Mouse (Mus musculus): ENCODE measurements around the gene Retreg1. TPM values are rescaled to one million over a fixed set of nuclear protein-coding genes. Genes with fewer than 3 reads are reported as not detected.

The Retreg1 gene
- polyA plus RNA-seq, 1 experiment from 2014 or later = 7.1 TPM

DNA sequence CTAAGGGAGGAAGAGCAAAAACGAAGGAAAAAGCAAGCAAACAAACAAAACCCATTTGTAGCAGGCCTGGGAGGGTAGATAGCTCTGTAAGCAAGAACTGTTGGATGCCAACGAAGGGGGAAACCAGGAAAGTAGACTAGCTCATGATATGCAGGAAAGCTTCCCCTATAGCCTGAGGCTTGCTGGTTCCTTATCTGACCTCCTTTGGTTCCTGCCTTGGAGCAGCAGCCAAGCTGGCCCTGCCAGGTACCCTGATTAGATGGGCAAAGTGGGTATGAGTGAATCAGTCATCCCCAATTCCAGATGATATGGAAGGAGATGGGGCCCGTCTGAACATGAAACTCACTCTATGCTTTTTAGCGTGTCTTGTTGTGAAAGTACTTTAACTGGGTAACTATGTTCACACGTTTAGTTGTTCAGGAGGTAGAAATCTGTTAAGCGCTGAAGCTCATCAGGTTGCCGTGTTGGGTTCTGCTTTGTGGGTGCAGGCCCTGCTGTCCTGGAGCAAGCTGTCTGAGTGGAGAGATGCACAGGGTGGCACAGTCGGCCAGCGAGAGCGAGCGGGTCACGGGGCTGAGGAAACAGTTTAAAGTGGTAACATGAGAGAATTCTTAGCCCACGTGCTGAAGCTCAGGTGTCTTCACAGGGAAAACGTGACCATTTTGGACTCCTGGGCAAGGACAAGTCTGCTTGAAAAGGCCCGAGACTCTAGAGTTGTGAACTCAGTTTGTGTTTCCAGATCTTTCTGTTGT, 100.6 kb downstream of the Retreg1 start:
- H3K27me3 ChIP-seq (replicated peaks) = no peaks in the 10 kb centered on the region
- H3K36me3 ChIP-seq = no peaks in the 10 kb centered on the region
- 89% methylated on average over 15 of the region's 15 CpGs for WGBS
- no peak for ATAC-seq (ENCODE audit: low FRiP score, low read depth)
- no peaks in the 10 kb centered on the region for H3K4me1 ChIP-seq
- H3K4me2 ChIP-seq (replicated peaks) = no peak overlapping the region
- no peak overlapping the region for H3K9ac ChIP-seq
- no peak overlapping the region for H3K27ac ChIP-seq
- H3K9me3 ChIP-seq = no peaks in the 10 kb centered on the region
- H3K4me3 ChIP-seq = no peak overlapping the region

DNA sequence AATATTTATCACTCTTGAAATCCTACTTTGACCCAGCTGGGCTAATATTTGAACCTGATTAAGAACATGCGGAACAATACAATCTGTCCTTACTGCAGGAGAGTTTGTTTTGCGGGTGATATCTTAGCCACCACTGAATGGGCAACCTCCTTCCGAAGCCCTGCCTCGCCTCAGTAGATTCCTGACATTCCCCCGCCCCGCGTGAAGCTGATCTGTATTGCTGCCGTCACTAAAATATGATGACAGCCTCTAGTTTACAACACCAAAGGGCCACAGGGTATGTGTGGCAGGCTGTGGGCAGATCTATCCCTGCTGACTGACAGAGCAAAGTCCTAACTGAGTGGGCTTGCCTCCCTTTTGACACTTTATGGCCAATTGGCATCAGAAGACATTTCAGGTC, 102.2 kb downstream of the Retreg1 start:
- H3K4me2 ChIP-seq (replicated peaks) = no peak overlapping the region
- H3K36me3 ChIP-seq = no peaks in the 10 kb centered on the region
- WGBS = 84% methylated on average over 8 of the region's 8 CpGs
- no peak for ATAC-seq (ENCODE audit: low FRiP score, low read depth)
- no peak overlapping the region for H3K4me3 ChIP-seq
- no peaks in the 10 kb centered on the region for H3K4me1 ChIP-seq
- H3K27ac ChIP-seq = no peak overlapping the region
- H3K9ac ChIP-seq = no peak overlapping the region
- no peaks in the 10 kb centered on the region for H3K27me3 ChIP-seq (replicated peaks)
- no peaks in the 10 kb centered on the region for H3K9me3 ChIP-seq

DNA sequence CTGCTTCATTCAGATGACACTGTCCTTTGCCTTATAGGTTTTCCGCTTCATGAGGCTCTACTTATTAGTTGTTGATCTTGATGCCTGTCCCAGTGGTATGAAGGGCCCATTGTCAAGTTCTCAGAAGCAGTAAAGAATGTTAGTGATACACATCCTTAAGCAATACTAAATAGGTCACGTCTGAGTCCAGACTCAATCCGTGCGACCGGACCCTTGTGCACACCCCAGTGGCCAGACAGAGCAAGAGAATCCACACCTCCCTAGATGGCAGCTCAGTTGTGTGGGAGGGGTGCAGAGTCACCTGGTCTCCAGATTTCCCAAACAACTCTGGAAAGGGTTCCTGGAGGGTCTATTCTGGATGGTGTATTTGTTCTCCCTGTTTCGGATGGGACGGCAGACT, 103.5 kb downstream of the Retreg1 start:
- 94% methylated on average over 7 of the region's 7 CpGs for WGBS
- H3K9ac ChIP-seq = no peak overlapping the region
- no peak overlapping the region for H3K4me2 ChIP-seq (replicated peaks)
- H3K27me3 ChIP-seq (replicated peaks) = no peaks in the 10 kb centered on the region
- no peaks in the 10 kb centered on the region for H3K4me1 ChIP-seq
- no peak overlapping the region for H3K4me3 ChIP-seq
- H3K9me3 ChIP-seq = no peaks in the 10 kb centered on the region
- no peak for ATAC-seq (ENCODE audit: low FRiP score, low read depth)
- H3K36me3 ChIP-seq = no peaks in the 10 kb centered on the region
- H3K27ac ChIP-seq = no peak overlapping the region

DNA sequence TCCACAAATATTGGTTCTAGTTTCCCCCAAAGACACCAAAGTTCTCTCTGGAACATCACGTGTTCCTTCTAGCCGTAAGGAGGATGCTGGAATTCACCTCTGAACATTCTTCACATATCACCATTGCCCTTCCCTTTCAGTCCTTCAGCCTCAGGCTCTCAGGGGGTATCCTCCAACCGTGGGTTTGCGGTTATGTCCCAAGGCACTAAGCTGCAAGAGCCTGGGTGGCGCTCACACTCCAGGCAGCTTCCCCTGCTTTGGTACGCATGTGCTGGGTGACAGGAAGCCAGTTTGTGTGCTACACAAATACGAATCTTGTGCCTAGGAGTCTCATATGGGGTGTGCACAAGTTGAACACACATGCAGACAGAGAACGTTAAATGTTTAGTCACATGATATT, 104.4 kb downstream of the Retreg1 start:
- Histone ChIP-seq H3K4me1 (no peaks in the 10 kb centered on the region), H3K9ac (no peak overlapping the region), H3K27me3 (replicated peaks) (no peaks in the 10 kb centered on the region), H3K36me3 (no peaks in the 10 kb centered on the region), H3K4me2 (replicated peaks) (no peak overlapping the region), H3K27ac (no peak overlapping the region), H3K9me3 (no peaks in the 10 kb centered on the region), H3K4me3 (no peak overlapping the region)
- ATAC-seq (ENCODE audit: low FRiP score, low read depth) = no peak
- WGBS = 83% methylated on average over 8 of the region's 8 CpGs

DNA sequence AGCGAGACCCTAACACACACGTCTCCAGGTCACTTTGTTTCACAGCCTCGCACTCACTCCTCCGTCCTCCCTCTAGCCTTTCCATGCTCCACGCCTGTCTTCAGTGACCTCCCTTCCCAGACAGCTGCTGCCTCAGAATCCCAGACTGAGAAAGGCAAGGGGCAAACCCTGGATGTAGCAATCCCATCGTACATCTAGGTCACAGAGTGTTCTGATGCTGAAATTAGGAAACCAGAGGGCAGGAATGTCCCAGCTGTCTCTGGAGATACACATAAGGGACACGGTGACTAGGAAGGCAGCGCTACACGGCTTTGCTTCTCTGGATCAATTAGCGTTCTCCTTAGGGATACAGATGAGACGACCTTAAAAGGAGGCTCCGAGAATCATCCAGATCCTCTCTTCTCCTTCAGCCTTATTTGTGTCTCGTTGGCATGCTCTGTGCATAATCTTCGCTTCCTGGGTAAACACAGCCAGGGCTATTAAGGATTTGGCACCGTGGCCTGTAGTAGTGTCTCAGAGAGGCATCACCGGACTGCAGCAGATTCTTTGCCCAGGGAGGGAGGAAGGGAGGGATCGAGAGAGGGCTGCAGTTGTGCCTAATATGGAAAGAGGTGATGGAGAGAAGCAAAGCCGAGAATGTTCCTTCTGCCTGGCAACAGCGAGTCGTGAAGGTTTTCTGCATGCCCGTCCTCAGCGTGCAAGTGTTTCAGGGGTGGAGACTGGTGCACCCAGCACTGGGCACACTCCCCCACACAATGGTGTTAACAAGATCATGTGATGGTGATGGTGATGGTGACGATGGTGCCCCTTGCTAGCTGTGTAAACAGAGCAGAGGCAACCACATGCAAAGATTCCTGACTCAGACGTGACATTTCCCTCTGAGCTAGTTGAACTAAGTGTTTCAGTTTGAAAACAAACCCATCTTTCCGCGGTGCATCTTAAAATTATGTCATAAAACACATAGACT, 105.6 kb downstream of the Retreg1 start:
- Histone ChIP-seq H3K4me3 (no peak overlapping the region), H3K4me2 (replicated peaks) (no peak overlapping the region), H3K36me3 (no peaks in the 10 kb centered on the region), H3K27me3 (replicated peaks) (no peaks in the 10 kb centered on the region), H3K9me3 (no peaks in the 10 kb centered on the region), H3K9ac (no peak overlapping the region), H3K27ac (no peak overlapping the region), H3K4me1 (no peaks in the 10 kb centered on the region)
- no peak for ATAC-seq (ENCODE audit: low FRiP score, low read depth)
- WGBS = 87% methylated on average over 26 of the region's 26 CpGs

DNA sequence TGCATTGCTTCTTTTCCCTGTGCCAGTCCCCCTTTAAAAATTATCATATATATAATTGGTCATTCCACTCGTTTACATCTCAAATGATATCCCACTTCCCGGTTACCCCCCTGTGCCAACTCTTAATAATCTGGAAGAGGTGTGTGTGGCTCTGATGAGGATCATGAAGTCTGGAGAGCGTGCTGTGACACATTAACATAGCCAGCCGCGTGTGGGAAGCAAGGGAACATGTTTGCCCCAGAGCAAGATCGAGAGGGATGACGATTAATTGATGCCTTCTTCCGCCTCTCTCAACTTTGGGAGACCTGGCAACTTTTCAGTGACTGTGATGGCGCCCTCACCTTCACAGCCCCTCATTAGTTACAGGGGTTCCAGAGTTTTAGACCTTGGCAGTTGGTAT, 106.7 kb downstream of the Retreg1 start:
- no peak overlapping the region for H3K27ac ChIP-seq
- 89% methylated on average over 9 of the region's 9 CpGs for WGBS
- H3K4me1 ChIP-seq = no peaks in the 10 kb centered on the region
- H3K9me3 ChIP-seq = no peaks in the 10 kb centered on the region
- H3K27me3 ChIP-seq (replicated peaks) = no peaks in the 10 kb centered on the region
- no peak overlapping the region for H3K9ac ChIP-seq
- H3K4me3 ChIP-seq = no peak overlapping the region
- ATAC-seq (ENCODE audit: low FRiP score, low read depth) = no peak
- H3K36me3 ChIP-seq = no peaks in the 10 kb centered on the region
- H3K4me2 ChIP-seq (replicated peaks) = no peak overlapping the region

DNA sequence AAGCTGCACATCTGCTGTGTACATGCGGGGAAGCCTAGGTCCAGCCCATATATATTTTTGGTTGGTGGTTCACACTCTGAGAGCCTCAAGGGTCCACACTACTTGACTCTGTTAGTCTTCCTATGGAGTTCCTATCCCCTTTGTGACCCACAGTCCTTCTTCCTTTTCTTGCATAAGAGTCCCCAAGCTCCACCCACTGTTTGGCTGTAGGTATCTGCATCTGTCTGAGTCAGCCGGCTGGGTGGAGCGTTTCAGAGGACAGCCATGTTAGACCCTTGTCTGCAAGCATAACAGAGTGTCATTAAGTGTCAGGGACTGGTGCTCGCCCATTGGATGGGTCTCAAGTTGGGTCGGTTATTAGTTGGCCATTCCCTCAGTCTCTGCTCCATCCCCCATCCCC, 107.6 kb downstream of the Retreg1 start:
- no peaks in the 10 kb centered on the region for H3K27me3 ChIP-seq (replicated peaks)
- no peak overlapping the region for H3K9ac ChIP-seq
- H3K4me2 ChIP-seq (replicated peaks) = no peak overlapping the region
- ATAC-seq (ENCODE audit: low FRiP score, low read depth) = no peak
- H3K4me1 ChIP-seq = no peaks in the 10 kb centered on the region
- no peaks in the 10 kb centered on the region for H3K36me3 ChIP-seq
- WGBS = 88% methylated on average over 5 of the region's 5 CpGs
- no peak overlapping the region for H3K4me3 ChIP-seq
- H3K27ac ChIP-seq = no peak overlapping the region
- no peaks in the 10 kb centered on the region for H3K9me3 ChIP-seq

DNA sequence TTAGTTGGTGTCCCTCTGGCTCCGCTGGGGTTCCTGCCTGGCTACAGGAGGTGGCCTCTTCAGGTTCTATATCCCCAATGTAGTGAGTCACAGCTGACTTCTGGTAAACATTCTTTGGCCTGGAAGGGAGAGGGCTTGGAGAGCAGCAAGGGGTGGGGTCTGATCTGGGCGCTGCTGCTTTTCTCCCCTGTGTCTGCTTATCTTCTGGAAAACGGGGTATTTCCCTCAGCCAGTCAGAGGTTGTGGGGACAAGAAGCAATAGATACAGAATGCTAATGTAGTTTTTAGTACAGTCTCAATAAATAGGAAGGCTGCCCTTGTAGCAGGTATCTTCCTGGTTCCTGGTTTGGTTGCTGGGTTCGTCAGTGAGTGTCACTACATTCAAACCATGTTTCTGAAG, 108.1 kb downstream of the Retreg1 start:
- no peaks in the 10 kb centered on the region for H3K36me3 ChIP-seq
- H3K4me2 ChIP-seq (replicated peaks) = no peak overlapping the region
- H3K27ac ChIP-seq = no peak overlapping the region
- H3K4me3 ChIP-seq = no peak overlapping the region
- no peak for ATAC-seq (ENCODE audit: low FRiP score, low read depth)
- no peak overlapping the region for H3K9ac ChIP-seq
- no peaks in the 10 kb centered on the region for H3K4me1 ChIP-seq
- H3K27me3 ChIP-seq (replicated peaks) = no peaks in the 10 kb centered on the region
- H3K9me3 ChIP-seq = no peaks in the 10 kb centered on the region
- 87% methylated on average over 4 of the region's 4 CpGs for WGBS

DNA sequence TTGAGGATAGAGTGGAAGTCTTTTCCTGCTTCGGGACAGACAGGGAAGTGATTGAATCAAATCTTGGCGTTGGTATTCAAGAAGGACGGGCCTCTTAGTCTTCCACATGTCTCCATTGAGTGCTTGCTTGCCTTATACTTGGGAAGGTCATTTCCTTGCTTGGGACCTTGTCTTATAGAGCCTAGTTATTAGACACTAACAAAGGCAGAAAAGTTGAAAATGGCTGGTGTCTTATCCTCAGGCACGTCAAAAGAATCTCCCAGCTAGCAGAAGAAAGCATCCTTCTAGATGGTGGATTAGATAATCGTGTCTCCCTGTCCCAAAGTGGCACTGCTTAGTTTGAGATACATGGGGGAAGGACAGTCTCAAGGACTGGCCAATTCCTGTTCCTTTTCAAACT, 113.0 kb downstream of the Retreg1 start:
- Histone ChIP-seq H3K9me3 (no peaks in the 10 kb centered on the region), H3K4me1 (no peaks in the 10 kb centered on the region), H3K4me2 (replicated peaks) (no peak overlapping the region), H3K27ac (no peak overlapping the region), H3K4me3 (no peak overlapping the region), H3K27me3 (replicated peaks) (no peaks in the 10 kb centered on the region), H3K36me3 (no peaks in the 10 kb centered on the region), H3K9ac (no peak overlapping the region)
- WGBS = 87% methylated on average over 5 of the region's 5 CpGs
- no peak for ATAC-seq (ENCODE audit: low FRiP score, low read depth)

DNA sequence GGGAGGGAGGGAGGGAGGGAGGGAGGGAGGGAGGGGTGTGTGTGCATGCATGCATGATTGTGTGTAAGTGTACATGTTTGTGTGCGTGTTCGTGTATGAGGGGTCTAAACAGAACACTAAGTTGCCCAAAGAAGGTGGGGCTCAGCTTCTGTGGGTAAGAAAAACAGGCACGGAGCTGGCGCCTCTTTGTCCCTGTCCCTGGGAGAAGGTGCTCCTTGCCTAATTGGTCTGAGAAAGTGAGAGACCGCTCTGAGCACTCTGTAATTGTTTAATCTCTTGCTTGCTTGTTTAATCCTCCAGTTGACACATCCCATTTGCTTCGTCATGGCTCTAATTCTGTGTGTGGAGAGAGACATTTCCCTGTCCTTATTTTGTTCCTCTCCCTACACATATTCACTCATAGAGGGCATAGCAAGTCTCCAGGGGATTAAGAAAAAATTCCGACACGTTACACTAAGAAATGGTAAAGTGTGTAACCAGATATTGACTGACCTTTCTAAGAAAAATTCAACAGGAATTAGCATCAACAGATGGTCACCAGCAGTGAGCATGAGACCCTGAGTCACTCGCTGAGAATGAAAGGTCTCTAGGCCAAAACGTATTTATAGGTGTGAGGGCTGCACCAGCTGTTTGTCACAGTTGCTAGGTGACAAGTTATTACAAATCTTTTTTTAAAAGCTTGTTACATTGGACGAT, 113.6 kb downstream of the Retreg1 start:
- WGBS = 67% methylated on average over 11 of the region's 11 CpGs
- ATAC-seq (ENCODE audit: low FRiP score, low read depth) = no peak
- Histone ChIP-seq H3K4me2 (replicated peaks) (no peak overlapping the region), H3K36me3 (no peaks in the 10 kb centered on the region), H3K4me3 (no peak overlapping the region), H3K27me3 (replicated peaks) (no peaks in the 10 kb centered on the region), H3K4me1 (no peaks in the 10 kb centered on the region), H3K9ac (no peak overlapping the region), H3K27ac (no peak overlapping the region), H3K9me3 (no peaks in the 10 kb centered on the region)

DNA sequence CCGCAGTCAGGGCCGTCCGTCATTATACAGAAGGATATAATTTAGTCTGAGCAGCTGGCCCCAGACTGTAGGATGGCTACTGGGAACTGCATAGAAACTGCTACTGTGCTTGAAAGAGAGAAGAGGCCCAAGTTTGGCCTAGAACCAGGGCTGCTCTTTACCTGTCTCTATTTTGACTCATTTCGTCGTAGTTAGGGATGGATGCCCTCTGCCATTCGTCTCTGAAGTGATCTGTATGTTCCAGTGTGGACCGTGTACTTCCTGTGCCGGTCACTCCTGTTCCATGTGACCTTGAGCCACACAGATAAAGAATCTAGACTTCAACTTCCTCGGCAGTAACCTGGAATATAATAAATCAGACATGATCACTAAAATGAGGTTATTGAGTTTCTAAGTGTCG, 114.7 kb downstream of the Retreg1 start:
- H3K27me3 ChIP-seq (replicated peaks) = no peaks in the 10 kb centered on the region
- no peak overlapping the region for H3K4me2 ChIP-seq (replicated peaks)
- H3K9ac ChIP-seq = no peak overlapping the region
- ATAC-seq (ENCODE audit: low FRiP score, low read depth) = no peak
- H3K4me3 ChIP-seq = no peak overlapping the region
- no peaks in the 10 kb centered on the region for H3K36me3 ChIP-seq
- WGBS = 87% methylated on average over 10 of the region's 10 CpGs
- H3K4me1 ChIP-seq = no peaks in the 10 kb centered on the region
- no peak overlapping the region for H3K27ac ChIP-seq
- no peaks in the 10 kb centered on the region for H3K9me3 ChIP-seq

DNA sequence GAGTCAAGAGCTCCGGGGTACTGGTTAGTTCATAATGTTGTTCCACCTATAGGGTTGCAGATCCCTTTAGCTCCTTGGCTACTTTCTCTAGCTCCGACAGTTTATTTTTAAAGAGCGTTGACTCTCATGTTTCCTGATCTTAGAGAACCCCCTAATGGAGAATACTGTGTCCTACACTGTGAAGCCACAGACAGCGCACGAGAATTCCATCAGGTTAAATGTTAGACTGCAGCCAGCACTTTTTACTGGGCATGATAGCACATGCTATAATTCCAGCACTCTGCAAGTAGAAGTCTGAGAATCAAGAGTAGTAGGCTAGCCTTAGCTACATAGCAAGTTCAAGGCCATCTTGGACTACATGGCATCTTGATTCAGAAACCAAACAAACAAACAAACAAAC, 116.4 kb downstream of the Retreg1 start:
- no peak overlapping the region for H3K4me2 ChIP-seq (replicated peaks)
- no peaks in the 10 kb centered on the region for H3K9me3 ChIP-seq
- H3K9ac ChIP-seq = no peak overlapping the region
- ATAC-seq (ENCODE audit: low FRiP score, low read depth) = peak; percentile 61; the same call in 1 of the 2 replicates
- no peak overlapping the region for H3K27ac ChIP-seq
- no peaks in the 10 kb centered on the region for H3K4me1 ChIP-seq
- no peaks in the 10 kb centered on the region for H3K36me3 ChIP-seq
- no peaks in the 10 kb centered on the region for H3K27me3 ChIP-seq (replicated peaks)
- WGBS = 55% methylated on average over 5 of the region's 5 CpGs
- H3K4me3 ChIP-seq = no peak overlapping the region
